Mouse (Mus musculus): ENCODE measurements around the gene Rab36.

Gene Rab36

DNA sequence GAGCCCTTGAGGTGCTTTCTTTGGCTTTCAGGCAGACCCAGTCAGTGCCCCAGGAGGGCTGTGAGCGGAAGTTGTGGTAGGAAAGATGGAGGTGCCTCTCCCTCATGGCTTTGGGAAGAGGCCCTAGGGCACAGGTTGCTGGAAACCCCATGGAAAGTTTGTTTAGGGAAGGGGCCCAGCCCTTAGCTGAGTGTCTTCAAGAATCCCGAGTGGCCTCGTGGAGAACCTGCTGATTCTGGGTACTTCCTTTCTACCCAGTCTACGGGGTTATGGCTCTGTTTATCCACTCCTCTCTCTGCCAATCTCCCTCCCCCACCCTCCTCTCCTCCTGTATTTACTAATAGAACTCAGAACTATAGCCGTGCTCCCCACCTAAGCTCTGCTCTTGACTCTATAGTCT lies 38.8 kb downstream of the Rab36 start:
- no peak for DNase-seq

DNA sequence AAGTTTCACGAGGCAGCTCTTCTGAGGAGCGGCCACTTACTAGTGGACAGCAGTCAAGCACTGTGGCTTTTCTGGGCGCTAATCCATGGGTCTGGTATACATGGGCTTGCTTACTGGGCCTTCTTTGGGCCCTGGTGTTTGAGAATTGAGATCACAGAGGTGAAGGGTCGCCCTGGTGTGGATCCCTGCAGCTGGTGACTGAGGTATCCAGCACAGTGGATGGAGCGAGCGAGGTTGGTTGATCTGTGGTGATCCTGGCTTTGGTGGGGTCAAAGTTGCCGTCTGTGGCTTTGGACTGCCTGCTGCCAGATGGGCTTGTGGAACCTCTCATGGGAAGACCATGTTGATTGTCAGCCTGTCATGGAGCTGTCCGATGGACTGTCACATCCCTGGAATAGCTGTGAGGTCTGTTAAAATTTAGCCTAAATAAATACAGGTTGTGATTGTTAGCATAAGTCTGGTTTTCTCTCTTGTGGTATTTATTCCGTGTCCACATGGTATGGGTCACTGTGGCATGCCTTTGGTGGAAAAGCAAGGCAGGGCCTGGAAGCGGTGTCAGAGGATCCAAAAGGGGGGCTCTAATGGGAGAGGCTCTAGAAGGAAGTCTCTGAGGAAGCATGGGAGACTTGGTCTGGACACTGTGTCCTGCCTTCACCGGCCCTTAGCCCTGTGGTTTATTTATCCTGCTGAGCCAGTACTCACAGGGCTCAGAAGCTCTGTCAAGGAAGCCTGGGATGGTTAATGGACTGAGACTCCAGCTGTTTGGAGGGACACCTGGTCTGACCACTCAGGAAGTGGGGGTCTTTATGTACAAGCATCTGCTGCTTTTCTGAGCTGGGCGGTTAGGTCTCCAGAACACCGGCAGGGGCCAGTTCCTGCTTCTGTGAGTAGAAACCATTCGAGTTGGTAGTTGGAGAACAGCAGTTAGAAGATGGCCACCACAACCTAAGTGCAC lies 41.6 kb downstream of the Rab36 start:
- no peak for DNase-seq

GRCm38 (mm10) chr10:75085330-75085729 lies 48.5 kb downstream of the Rab36 start:
- no peak for DNase-seq

DNA sequence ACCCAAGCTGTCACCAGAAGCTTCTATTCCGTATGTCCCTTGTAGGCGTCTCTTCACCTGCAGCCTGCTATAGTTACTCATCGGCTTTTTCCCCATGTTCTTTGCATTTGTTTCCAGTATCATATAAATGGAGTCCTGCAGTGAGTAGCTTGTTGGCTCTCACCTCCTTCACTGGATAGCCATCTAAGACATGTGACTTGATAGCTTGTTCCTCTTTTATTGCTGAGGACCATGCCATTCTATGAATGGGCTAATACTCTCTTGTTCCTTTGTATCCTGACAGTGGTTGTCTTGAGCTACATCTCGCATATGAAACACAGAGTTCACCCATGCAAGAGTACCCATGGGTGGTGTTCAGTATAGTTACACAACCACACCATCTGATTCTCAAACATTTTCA lies 51.6 kb downstream of the Rab36 start:
- DNase-seq: no peak

DNA sequence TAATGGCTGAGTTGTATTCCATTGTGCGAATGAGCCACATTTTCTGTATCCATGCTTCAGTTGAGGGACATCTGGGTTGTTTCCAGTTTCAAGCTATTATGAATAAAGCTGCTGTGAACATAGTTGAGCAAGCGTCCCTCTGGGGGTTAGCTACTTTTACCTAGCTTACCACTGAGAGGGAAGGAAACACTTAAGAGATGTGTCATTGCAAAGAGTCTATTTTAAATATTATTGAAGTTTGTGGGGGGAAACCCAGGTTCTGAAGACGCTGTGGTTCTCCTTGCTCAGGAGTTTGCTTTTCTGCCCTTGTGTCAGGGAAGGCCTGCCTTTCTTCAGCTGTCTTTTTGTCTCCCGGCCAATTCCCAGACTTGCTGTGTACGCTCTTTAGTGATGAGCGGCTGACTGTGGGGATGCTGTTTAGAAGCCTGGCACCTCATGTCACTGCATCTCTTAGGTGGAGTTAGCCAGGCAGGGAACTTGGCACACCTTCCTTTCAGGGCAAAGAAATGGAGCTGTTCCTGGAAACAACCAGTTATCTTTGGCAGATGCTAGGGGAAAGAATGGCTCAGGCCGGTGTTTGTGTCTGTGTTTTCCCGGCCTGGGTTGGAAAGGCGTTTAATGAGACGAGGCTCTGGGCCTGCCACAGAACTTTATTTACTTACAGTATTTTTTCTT lies 54.8 kb downstream of the Rab36 start:
- DNase-seq: no peak

GRCm38 (mm10) chr10:75093252-75093987 lies 56.6 kb downstream of the Rab36 start:
- DNase-seq: no peak

- no peak for DNase-seq
Observed at GRCm38 (mm10) chr10:75094338-75094737, 57.5 kb downstream of the Rab36 start.

- no peak for DNase-seq
Observed at GRCm38 (mm10) chr10:75095216-75095615, 58.4 kb downstream of the Rab36 start.

GRCm38 (mm10) chr10:75098446-75099183 lies 61.8 kb downstream of the Rab36 start:
- DNase-seq: no peak

DNA sequence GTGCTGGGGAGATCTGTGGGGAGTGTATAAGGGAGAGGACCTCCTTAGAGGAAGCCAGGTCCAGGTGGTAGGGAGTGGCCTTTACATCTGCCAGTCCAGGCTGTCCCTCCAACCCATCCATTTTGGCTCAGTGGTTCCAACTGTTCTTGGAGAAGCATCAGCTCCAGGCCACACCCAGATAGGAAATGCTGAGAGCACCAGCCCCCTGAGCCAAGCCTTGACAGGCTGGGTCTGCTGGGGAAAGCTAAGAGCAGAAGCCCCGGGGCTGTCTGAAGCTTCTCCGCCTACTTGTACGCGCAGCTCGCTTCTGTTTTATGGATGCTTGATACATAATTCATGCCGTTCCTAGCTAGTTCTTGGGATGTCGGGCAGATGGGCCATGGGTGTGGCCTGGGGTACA lies 63.4 kb downstream of the Rab36 start:
- DNase-seq: no peak

DNA sequence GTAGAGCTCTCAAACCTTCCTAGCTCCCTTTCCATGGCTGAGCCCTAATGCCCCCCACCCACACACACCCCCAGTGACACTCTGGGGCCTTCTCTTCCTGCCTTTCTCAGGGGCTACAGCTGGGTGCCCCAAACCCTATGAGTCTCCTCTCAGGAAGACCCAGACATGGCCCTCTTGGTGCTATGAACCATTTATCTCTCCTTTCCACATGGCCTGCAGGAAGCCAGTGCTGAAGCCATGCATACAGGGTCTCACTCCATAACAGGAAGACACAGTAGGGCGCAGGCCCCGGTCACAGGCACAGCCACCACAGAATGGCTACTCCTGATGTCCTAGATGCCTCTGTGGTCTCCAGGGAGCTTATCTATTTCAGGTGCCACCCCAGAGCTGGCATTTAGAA lies 66.6 kb downstream of the Rab36 start:
- no peak for DNase-seq
